Mouse (Mus musculus) adrenal gland, adult (tissue): ENCODE data around the gene Tmem270.
A peak's percentile ranks its signal among the peaks of the same experiment; 100 is the strongest.
"Not testable (repeated sequence)": the region's sequence is repeated elsewhere in the genome, so short reads cannot be mapped to it uniquely, and the experiment has no call there.

Experiments
- DNase-seq, 2 experiments: peaks; one replicate each; pipeline ENCODE4 v3.0.0; 2022 to 2023; ENCODE audit warnings: low spot score in 1 of 2; ENCODE audit not compliant: inconsistent age in 2 of 2

The Tmem270 gene

DNA sequence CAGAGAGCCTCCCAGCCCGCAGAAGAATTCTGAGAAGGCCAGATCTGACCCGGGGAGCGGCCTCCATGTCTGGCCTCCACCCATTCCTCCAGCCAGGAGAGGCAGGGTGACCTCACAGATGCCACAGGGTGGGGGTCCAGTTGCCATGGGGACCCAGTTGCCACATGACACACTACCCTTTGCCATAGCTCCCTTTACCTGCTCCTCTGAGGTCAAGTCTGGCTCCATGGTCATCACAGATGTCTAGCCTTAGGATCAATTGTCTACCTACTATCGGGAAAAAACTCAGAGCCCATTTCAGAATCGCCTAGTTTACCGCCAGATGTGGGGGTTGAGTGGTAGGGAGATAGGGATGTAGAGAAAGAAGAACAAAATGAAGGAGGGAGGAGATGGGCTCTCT lies at the start of gene Tmem270:
TSS of gene Tmem270 (minus strand) at position 101 of the 400 bp plus-strand sequence.
- DNase-seq: no peak

DNA sequence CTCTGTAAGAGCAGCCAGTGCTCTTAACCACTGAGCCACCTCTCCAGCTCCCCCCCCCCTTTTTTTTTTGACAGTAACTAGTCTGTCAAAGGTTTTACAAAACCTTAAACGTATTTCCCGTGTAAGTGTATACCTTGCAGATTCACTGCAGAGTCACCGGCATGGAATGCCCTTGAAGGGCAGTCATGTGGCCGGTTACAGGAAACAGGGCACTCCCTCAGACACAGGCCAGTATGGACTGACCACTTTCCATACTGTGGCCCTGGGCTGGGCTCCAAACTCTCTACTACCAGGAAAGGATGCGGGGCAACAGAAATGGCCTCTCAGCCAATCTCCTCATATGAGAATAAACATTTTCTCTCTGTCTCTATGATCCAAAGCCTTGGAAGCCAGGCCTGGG lies 49.0 kb upstream of the Tmem270 start:
- DNase-seq: no peak

DNA sequence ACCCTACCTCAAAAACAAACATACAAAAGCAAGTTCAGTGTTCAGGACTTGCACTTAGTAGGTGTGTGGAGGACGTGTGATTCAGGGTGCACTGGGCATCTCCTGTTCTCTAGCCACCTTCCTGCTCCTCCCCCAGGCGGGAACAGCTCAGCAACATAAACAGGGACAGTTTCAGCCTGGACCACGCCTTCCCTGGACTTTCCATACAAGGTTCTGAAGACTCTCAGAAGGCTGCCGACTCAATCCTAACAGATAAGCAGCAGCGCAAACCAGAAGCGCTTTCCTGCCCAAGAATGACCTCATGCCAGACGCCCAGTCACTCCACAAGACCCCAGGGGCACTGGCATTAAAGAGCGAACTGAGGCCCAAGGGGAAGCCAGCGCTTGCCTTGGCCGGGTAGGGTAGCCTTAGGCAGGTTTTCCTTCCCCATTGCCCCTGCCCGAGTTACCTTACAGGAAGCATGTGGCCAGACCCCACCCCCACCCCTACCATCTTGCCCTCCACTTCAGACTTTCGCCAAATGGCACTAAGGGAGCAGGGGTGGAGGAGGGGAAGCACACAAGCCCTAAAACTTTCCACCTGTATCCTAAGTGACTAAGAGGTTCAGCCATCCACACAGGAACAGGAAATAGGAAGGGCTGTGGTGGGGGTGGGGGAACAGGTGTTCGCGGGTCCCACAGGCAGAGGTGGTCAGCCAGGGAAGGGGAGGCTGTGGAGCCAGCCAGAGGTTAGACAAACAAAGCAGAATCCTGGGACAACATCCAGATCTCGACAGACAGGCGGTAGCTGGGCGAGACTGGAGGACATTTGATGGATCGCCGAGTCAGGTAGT lies 44.7 kb upstream of the Tmem270 start:
- no peak for DNase-seq

DNA sequence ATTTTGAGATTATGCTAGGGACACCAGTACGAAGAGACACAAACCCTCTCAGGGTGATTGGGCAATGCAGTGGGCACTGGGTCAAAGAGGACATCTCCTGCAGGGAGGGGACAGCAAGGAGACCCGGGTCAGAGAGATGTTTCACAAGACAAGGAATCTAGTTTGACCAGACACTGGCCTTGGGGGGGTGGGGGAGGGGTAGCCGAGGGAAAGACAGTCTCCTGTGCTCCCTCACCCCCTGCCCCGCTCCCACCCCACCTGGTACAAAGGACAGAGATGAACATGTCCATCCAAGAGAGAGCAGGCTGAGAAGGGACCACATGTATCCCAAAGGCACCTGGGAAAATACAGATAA lies 41.5 kb upstream of the Tmem270 start:
- DNase-seq: no peak

DNA sequence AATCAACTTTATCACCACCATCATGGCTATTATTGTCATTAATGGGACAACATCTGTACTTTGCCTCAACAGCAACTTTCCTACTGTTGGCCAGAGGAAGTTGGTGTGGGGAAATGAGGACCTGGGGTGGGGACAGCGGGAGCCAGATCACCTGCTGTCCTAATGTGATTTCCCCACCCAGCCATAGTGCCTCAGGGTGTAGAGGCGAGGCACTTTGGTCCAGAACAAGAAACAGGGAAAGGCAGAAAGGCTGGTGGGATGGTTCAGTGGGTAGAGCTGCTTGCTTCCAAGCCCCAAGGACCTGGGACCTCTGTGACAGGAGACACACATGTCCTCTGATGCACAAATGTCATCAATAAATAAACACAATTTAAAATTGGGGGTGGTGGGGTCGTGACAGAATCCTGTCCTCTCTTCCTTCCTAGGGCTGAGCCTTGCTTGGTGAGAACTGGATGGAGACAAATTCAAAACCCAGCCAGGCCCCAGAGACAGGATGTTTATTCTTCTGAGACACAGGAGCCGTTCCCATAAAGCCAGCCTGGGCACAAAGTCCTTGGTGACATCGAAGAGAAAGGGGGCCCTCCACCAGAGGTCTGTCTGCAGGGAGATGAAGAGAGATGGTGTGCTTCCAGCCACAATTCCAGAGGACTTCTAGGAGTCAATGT lies 41.0 kb upstream of the Tmem270 start:
- DNase-seq: no peak

DNA sequence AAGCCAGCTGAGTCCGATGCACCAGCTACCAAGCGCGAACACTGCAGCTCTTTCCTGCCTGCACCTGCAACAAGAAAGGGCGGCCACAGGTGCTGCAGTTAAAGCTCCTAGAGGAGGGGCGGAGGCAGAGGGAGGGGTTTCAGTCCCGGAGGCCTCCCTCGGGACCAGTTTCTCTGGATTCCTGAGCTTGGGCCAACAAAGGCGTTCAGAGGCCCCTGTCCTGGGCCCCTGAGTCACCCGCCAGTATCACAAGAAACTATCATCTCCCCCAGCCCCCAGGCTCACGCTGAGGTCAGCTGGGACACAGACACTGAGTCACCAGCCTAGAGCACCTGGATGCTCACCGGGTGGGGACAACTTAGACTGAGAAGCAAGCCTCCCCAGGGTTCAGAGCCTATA lies 40.3 kb upstream of the Tmem270 start, which contains the start of gene Cldn4:
TSS of gene Cldn4 (minus strand) at position 78 of the 399 bp plus-strand sequence.
- no peak for DNase-seq

DNA sequence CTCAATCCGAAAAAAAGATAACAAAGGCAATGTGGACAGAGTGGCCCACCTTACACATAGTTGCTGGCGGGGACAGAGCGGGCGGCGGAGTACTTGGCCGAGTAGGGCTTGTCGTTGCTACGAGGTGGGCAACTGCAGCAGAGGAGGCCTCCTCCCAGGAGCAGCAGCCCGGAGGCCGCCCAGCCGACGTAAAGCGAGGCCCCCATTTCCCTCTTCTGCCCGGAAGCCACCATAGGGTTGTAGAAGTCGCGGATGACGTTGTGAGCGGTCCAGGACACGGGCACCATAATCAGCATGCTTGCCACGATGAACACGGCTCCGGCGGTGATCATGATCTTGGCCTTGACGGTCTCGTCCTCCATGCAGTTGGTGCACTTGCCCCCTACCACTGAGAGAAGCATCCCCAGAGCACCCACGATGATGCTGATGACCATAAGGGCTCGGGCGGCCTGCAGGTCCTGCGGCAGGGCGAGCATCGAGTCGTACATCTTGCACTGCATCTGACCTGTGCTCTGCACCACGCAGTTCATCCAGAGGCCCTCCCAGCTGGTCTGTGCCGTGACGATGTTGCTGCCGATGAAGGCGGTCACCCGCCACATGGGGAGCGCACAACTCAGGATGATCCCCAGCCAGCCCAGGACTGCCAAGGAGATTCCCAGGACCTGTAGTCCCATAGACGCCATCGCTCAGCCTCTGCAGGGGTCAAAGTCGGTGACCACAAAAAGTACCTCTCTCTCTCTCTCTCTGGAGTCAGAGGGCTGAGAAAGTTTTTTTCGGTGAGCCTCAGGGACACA lies 39.7 kb upstream of the Tmem270 start:
- DNase-seq: no peak

DNA sequence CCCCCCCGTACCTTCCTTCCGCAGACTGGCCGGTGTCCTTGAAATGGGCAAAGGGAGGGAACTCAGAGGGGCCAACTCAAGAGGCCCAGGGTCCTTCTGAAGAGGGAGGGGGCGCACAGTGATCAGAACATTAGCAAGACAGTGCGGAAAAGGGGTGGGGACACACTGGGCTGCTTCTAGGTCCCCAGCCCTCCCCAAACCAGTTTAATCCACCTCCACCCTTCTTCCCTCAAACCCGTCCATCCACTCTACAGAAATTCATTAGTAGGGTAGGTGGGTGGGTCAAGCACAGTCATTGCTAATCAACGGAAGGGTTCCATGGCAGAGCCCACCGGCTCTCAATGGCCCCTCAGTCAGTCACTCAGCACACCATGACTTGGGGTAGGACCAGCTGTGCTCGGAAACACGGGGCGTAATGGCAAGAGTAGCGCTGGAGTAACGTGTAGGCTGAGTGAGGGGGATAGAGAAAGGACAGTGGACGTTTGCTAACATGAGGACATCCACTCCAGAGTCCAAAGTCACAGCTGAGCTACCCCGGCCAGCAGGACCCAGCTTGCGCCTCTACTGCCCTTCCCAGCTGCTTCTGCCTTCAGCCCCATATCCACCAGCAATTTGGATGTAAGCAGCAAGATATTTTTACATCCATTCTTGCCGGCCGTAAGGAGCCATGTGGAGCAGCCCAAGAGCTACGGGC lies 38.9 kb upstream of the Tmem270 start:
- no peak for DNase-seq

DNA sequence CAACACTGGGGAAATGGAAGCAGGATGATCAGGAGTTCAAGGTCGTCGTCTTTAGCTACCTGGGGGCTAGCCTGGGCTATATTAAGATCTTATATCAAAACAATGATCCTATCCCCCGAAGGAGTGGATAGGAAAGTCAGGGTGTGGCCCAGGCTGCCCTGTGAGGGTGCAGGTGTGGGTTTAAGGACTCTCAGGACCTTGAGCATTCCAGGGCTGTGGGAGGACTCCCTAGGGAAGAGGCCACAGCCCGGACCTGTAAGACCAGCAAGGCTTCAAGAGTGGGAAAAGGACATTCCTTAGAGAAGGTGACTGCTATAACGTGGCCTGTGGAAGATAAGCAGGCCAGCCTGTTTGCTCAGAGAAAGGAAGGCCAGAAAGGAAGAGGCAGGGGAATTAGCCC lies 37.6 kb upstream of the Tmem270 start:
- no peak for DNase-seq

DNA sequence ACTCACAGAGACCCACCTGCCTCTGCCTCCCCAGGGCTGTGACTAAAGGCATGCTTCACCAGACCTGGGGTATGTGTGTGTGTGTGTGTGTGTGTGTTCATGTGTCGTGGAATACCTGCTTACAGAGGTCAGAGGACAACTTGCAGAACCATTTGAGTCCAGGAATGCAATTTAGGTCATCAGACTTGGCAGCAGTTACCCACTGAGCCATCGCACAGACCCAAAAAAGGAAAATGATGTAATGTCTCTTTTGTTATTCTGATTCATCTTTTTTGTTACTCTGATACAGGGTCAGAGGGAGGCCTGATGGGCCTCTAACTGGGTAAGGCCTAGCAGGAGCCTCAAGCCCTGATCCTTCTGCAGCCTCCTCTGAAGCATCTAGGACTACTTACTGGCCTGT lies 36.2 kb upstream of the Tmem270 start:
- DNase-seq: peak; percentile 59 to 89

DNA sequence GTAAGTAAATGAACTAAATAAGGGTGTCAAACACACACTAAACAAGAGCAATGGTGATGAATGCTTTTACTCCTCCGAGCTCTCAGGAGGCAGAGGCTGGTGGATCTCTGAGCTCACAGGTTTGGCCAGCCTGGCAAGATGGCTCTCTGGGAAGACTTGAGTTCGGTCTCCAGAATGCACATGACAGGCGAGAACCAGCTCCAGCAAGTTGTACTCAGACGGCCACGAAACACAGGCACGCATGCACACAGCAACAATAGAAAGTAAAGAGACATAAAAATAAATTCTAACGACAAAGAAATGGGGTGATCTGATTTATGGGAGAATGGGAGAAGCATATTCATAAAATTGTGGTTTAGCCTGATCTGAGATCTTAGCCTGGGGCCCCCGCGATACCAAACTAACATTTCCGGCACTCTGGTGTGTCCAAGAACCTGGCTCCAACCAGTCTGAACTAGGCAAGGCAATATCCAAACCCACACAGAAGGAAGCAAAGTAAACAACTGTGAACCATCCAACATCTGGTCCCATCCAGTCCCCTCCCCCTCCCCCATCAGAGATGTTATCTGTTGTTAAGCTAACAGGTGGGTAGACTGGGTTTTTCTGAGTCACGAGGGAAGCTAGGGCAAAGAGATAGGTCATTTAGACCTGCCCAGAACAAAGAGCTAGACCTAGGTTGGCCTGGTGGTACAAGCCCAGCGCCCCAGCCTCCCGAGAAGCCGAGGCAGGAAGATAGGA lies 35.1 kb upstream of the Tmem270 start:
- no peak for DNase-seq

DNA sequence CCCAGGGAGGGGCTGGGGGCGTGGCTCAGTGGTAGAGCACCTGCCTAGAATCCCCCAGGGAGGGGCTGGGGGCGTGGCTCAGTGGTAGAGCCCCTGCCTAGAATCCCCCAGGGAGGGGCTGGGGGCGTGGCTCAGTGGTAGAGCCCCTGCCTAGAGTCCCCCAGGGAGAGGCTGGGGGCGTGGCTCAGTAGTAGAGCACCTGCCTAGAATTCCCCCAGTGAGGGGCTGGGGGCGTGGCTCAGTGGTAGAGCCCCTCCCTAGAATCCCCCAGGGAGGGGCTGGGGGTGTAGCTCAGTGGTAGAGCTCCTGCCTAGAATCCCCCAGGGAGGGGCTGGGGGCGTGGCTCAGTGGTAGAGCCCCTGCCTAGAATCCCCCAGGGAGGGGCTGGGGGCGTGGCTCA lies 33.0 kb upstream of the Tmem270 start:
- DNase-seq: not testable (repeated sequence)

DNA sequence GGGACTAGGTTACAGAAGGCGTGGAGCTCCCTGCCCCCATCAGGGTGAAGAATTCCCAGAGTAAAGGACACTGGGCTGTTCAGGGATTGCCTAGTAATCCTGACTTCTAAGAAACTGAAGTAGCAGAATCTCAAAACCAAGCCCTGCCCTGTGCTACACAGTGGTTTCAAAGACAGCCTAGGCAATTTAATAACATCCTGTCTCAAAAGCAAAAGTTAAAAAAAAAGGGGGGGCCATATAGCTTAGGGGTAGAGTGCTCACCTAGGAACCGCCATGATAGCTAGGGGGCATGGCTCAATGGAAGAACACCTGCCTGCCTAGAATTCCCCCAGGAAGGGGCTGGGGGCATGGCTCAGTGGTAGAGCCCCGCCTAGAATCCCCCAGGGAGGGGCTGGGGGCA lies 32.5 kb upstream of the Tmem270 start:
- DNase-seq: no peak

DNA sequence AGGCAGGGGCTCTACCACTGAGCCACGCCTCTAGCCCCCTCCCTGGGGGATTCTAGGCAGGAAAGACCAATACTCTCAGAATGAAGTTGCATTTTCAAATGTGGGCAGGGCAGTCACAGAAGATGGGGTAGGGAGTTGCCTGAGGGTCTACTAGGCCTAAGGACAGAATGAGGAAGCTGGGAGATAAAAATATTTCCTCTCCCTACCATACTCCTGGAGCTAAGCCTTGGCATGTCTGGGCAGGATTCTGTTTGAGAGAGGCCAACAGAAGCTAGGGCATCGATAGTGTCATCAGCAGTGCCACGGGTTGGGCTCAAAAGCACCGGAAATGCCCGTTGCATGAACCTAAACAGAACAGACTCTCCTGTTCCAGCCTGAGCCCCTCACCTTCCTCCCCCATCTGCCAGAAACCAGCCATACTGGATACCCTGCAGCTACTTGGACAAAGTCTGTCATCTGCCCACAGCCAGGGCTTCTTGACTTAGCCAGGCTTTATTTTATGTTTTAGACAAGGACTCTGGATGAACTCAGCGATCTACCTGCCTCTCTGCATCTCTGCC lies 30.2 kb upstream of the Tmem270 start:
- DNase-seq: no peak

DNA sequence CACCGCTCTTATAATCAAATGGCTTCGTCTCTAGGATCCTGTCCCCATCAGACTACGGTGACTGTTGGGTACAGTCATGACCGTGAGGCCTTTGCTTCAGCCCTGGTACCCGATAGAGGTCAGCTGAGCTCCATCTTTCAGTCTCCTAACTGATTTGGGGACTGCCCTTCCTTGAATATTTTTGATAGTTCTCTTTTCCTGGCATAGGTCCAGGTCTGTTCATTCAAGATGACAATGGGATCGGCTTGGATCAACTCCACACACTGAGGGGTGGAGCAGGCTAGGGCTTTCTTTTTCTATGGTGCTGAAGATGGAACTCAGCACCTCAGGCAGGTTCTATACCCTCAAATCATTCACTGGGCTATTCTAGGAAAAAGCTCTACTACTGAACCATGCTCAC lies 29.5 kb upstream of the Tmem270 start:
- DNase-seq: no peak

DNA sequence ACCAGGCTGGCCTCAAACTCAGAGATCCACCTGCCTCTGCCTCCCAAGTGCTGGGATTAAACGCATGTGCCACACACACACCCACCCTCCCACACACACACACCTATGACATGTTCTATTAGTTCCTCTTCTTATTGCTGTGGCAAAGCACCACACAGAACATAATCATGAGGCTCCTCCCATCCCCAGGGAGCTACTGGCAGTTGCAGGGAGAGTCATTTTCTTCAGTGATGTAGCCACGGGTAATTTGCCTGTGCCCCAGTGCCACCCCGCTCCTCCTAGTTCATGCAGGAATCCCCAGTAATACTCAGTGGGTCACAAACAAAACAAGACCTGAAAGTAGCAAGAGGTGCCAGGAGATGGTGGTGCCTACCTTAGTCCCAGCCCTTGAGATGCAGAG lies 28.1 kb upstream of the Tmem270 start:
- DNase-seq: no peak

DNA sequence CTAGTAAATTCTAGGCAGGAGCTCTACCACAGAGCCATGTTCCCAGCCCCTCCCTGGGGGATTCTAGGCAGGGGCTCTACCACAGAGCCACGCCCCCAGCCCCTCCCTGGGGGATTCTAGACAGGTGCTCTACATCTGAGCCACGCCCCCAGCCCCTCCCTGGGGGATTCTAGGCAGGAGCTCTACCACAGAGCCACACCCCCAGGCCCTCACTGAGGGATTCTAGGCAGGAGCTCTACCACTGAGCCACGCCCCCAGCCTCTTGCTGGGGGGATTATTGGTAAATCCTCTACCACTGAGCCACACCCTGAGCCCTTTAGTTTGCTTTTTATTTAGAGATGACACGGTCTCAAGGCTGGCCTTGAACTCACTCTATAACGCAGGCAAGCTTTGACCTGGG lies 27.2 kb upstream of the Tmem270 start:
- not testable (repeated sequence) for DNase-seq

DNA sequence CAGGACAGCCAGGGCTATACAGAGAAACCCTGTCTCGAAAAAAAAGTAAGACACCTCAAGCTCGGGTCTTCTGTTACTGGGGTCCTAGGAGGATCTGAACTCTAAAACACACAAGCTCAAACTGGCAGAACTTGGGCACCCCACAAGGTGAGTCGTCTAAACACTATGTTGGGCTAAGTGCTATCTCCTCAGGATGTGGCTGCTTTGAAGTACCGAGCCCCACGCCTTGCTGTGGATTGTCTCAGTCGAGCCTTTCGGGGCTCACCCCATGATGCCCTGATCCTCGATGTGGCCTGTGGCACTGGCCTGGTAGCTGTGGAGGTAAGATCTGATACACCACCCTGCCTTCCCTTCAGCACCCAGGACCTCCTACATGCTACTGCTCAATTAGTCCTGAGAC lies 26.7 kb upstream of the Tmem270 start:
- DNase-seq: no peak

DNA sequence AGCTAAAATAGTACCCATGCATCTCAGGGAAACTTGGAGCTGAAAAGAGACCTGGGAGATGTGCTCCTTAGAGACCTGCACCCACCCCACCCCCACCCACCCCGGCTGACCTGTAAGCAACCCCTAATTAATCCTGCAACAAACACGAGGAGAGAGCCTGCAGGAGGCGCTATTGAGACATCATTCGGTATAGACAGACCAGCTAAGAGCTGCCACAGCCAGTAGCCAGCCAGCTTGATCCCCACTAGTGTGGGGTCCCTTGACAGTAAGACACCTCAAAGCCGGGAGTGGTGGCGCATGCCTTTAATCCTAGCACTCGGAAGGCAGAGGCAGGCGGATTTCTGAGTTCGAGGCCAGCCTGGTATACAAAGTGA lies 26.4 kb upstream of the Tmem270 start:
- peak; percentile 65 to 80 for DNase-seq

DNA sequence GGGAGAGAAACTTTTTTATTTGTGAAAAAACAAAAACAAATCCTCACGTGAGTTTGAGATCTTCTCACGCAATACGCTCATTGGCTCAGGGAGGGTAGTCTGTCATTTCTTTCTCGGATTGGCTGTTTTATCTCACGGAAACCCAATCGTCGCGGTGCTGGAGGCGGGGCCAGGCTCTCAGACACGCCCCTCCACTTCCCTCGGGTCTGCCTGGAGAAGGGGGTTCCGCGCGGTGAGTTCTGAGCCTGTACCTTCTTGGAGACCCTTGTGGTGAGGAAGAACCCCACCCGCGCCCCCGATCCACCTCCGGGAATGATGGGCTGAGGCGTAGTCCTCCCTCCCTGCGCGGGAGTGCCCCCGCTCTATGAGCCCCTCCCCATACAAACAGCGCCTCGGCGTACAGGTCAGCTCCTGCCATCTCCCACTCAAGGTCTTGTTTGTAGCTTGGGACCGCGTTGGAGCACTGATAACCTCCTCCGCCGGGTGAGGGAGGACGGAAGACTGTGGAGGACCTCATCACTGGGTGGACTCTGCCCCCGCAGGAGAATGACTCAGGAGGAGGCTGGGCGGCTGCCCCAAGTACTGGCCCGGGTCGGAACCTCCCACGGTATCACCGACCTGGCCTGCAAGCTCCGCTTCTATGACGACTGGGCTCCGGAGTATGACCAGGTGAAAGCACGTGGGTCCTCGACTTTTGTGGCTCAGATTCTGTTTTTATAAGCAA lies 25.8 kb upstream of the Tmem270 start, which contains the start of gene Mettl27:
TSS of gene Mettl27 (plus strand) at position 190 of the 724 bp plus-strand sequence.
- DNase-seq: peak; percentile 91 to 97
